Mouse (Mus musculus) hindlimb bud, embryonic 11.5 days (tissue): ENCODE measurements around the gene Fez2.

Experiments
- DNase-seq: peaks from one replicate; pipeline ENCODE4 v3.0.0-alpha.2; 2012; ENCODE audit warnings: low read depth, low spot score; ENCODE audit errors: extremely low spot score

Fez2 gene

DNA sequence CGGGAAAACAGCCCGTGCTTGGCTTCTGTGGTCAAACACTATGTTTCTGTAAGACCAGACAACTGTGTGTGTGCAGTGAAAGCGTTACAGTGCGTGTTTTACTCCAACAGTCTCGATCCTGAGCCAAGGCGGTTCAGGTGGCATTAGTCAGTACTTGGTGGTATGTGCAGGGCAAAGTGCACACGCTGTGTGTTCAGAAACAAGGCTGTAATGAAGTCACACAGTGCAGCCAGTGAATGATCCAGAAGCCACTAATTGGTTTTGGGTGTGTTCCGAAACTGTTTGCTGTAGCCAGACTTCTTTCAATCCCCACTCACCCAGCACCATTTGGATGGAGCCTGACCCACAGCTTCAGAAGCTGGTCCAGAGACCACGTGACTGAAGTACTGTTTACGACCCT, 9.6 kb downstream of the Fez2 start:
- DNase-seq, result no peak

DNA sequence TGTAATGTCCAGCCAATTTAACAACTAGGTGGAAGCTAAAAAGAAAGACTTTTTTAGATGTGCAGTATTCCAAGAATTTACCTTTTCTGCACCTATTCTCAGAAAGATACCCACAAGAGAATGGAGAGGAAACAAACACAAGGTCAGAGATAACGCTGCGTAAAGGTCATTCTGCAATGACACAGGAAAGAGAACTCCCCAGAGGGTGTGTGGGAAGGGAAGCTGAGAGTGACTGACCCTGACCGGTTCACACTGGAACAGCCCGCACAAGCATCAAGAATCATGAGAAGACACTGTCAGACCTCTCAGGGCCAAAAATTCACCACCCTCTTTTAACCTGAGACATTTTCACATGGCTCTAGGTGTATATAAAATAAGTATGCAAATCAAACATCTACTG, 10.4 kb downstream of the Fez2 start:
- no peak for DNase-seq

DNA sequence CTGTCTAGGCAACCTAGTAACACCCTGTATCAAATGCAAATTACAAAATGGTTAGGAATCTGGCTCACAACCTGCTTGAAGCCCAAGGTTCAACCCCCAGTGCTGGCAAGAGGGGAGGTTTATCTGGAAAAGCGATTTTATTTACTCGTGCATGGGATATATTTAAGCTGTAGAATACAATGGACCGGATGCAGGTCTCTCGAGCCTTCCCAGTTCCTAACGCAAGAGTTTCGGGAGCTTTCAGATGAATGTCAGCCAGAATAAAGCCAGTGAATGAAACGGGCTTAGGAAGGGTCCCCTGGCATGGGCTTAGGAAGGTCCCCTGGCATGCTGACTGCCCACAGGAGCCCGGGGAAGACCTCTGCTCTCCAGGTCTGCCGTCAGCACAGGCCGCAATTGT, 11.1 kb downstream of the Fez2 start:
- DNase-seq, result no peak

DNA sequence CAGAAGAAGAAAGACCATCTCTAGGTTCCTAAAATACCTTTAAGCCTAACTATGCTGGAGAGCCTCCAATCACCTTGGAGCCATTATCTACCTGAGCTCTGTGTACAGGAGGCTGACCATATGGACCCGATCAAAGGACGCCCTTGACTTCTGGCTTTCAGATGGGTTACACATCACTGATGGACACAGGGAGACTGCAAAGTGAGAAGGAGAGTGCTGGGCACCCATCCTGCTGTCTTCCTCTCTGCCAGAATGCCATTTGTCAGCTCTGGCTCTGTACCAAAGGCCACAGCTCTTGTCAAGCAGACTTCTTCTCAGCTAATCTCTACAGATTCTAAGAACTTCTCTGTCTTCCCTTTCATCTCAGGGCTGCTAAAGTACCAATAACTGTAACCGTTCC, 12.6 kb downstream of the Fez2 start:
- no peak for DNase-seq

DNA sequence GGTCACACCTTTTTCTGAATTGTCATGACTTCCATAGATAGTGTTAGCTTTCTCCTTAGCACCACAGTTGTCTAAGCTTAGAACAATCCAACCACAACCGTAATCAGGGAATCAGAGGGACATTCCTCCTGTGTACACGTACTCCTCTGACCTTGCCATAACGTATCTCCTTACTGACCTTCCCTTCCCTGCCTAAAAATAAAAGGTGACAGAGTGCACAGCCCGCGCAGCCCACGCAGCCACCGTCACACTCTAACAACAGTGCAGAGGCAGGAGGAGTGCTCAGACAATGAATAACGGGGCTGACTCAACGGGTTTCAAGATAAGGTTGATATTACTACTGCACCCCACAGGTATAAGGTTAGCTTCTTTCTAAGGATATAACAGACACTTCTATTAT, 14.1 kb downstream of the Fez2 start:
- DNase-seq, result no peak

DNA sequence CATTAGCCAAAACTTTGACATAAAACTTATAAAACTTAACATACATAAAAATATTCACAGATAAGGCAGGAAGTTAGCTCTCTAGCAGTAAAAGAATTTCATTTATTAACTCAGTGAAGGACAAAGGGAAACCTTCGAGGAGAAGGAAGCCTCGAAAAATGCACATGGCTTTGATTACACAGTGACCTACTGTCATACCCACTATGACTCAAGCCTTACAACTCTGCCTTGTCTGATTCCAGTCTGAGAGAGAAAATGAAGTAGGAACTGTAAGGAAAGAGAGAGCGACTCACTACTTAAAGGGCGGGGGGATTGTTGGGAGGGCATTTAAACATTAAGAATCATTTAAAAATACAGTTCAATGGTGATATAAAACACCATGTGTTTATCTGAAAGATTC, 14.7 kb downstream of the Fez2 start:
- no peak for DNase-seq

DNA sequence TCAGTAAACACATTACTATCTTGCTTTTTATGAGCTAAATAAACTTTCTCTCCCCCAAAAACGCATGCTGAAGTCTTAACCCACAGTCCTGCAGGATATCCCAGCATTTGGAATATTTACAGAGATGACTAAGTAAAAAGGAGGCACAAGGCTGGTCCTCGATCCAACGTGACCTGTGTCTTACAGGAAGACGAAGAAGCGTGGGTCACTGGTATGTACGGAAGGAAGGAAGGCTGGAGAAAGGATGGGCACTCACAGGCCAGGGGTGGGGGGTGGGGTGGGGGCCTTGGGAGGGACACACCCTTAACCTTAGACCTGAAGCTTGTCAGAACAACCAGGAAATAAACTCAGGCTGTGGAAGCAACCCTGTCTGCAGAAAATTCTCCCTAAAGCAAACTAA, 15.8 kb downstream of the Fez2 start:
- DNase-seq, result no peak

DNA sequence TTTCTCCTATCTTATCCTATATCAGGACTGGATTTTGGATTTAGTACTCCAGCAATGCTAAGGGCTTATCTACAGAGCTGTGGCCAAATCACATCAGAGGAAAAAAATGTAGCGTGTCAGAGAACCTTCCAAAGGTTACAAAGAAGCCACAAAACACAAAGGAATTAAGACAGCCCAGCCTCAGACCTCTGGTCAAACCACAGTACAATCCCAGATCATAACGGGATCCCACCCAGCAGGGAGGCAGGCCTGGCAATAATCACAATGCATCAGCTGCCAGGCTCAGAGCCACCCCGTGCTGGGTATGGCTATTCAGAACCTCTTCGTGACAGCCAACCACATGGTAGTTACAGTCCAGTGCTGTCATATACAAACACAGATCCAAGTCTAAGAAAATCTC, 16.2 kb downstream of the Fez2 start:
- no peak for DNase-seq

DNA sequence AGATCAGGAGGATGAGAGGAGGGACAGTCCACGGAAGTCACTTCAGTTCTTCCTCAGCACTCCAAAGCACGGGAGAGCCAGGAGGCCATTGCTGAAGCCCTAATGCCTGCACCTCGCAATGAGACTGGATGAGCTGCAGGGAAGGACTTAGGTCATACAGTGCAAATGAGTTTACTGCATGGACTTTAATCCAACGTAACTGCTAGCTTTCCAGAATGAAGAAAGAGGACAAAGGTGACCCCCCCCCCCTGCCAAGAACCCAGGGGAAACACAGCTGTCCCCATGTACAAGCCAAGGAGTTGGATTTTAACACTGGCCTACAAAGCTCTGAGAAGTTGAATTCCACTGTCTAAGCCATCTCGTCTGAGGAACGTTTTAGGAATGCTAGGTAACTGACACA, 16.6 kb downstream of the Fez2 start:
- no peak for DNase-seq

DNA sequence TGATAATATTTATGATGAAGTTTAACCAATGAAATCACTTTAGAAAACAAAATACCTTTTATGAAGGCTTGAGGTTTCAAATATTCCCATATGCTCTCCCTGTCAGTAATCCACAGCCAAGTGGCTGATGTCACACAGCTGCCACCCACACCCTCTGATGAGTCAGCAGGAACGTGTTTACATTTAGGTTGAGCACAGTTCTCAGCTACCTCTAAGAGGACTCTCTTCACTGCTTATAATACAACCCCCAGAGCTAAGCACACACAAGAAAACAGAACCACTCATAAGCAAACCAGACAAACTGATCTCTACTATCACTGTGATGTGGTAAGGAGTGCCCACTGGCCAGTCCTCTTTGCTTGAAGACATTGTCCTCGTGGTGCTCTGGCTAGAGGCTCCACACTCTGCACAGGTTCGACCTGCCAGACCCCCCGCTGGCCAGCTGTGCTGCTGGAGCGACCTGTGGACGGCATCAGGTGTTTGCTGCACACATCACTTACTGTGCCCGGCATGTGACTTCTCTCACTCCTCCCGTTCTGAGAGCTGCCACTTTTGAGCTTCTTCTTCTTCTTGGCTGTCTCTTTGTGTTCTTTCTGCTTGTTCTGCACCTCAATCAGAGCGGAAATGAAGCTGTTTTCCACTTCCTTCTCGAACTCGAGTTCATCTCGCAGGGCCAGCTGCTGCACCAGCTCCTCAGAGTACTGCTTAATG, 17.7 kb downstream of the Fez2 start:
- DNase-seq, result no peak

DNA sequence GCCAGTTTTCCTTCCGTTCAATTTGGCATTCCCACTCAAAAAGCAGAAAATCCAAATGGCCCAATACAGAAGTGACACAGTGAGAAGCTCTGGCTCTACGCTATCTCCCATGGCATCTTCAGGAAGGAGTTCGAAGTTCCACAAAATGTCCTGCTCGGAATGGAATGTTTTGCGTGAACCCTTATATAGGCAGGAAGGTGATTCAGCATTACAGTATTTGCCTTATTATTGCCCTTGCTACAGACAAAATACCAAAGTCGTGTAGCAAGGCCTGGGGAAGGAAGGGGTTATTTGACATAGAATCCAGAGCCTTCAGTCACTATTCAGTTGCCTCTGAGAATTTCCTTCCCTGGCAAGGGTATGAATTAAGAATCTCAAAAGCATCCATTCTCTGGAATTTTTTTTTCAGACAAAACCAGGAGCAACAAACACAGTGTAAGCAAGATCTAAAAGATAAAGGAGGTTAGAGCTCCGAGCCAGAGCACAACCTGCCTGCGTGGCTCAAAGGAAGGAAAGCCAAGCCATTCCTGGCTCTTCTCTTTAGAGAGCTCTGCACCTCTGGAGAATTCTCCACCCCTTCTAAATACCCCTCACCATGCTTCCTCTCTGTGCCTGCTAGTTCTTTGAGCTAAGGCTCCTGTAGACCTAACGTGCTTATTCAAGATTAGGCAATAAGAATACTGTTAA, 25.4 kb downstream of the Fez2 start:
- no peak for DNase-seq

DNA sequence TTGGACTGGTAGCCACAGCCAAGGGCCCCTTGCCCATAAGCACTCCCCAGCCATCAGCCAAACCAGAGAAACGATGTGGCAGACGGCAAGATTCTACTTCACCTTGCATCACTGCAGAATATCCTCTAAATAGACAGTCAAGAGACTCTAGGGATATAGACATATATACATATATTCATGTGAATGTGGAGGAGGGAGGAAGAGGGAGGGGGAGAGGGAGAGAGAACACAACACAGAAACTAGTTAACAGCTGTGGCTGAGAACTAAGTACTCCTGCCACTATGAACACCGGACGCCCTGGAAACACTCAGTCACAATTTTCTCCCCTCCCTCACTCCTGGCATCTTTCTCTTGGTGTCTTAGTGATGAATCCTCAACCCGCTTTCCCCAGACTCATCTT, 28.4 kb downstream of the Fez2 start:
- DNase-seq, result no peak

DNA sequence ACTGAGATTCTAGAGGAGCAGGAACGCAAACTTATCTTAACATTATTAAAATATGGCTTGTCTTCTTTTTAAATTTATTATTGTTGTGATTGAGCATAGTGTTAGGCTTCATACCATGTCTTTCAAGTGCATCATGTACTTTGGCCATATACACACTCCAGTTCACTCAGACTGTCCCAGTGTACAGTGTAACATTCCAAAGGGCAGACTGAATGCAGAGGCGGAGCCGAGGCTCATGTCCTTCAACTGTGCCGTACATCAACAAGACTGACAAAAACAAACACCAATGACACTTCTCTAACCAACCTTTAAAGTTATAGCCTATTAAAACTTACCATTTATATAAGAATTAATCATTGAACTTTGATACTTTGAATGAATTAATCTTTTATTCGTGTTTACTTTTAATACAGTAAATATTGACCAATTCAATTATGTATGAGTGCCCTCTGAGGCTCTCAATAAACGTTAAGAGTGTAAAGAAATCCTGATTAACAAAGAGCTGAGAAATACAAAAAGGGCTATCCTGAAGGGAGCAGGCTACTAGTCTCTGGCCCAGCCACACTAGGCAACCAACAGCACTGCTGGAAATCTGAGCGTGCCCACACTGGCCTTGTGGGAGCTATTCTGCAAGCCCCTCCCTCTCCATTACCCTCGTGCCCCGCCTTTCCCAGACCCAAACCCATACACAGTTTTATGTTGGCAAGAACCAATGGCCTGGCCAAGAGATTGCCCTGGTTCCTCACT, 29.7 kb downstream of the Fez2 start:
- no peak for DNase-seq

DNA sequence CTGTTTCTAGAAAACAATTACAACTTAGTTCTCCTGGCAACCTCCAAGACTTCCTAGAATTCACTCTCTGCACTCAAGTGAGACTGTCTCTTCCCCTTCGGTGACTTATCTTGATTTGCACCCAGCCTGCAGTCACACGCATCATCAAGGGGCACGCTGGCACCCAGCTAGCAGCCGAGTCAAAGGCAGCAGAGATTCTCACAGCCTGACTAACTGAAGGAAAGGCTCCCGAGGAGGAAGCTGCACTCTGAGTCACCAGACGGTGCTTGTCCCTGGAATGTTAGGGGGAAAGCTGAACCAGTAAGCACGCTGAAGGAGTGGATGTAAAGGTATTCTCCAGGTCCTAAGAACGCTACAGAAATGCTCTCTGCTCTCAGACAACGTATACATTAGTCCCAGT, 30.3 kb downstream of the Fez2 start:
- no peak for DNase-seq

DNA sequence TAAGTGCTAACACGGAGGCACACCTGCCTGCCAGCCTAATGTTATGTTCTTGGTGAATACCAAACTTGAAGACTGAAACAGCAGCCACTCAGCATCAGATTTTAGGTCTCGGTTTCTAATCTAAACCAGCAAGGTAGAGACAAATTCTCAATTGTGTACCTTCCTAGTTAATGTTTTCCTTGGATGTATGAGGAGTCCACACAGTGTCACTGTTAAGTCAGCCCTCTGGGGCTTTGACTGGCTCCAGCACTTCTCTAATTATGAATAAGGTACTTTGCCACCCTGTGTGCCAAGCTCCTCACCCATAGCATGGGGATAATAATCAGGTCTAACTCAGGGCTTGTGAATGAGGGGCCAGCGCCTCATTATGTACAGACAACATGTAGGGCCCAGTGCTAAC, 35.6 kb downstream of the Fez2 start:
- no peak for DNase-seq

DNA sequence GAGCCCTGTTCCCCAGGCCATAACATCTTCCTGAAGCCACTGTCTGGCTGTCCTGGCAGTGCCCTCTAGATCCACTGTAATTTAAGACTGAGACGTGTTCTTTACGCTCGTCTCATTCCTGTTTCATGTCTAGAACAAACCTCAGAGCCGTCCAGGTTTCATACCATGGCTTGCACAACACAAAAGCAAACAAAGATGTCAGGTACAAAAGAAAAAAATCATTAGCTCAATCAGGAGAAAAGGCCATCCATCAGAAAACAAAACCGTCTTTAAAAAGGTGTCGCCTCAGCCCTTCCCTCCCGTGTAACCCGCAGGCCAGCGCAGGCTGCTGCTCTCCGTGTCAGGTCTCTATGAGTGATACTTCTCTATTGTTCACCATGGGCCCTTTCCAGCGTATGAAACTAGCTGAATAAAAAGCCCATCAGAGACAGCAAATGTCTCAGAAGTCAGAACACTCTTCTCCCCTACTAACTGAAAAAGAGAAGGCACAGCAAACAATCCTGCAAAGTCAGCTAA, 38.2 kb downstream of the Fez2 start:
- no peak for DNase-seq

DNA sequence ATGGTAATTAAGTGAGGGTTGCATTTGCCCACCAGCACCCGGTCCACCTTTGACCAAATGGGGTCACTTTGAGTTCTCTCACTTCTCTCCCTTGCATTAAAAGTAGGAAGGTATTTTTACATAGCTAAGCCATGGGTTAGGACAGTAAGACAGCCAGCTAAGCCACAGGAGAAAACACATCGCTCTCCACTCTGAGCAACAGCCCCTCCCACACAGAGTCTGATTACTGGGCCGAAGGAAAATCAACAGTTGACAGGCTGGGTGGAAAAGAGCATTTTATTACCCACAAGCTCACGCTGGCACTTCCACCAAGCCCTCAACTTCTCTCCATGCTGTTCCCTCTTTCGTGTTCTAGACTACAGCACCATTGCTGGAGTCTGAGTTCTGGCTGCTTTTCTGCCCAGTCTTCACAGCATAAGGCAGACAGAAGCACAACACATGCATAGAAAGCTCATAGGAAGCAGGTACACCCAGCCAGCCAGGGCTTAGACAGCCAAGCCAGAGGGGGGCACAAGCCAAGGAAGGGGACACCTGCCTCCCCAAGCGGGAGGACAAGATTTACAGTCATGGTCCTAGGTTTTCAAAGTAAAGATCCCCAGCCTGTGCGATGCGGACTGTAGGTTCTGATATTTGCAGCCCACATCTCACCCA, 38.7 kb downstream of the Fez2 start:
- no peak for DNase-seq

DNA sequence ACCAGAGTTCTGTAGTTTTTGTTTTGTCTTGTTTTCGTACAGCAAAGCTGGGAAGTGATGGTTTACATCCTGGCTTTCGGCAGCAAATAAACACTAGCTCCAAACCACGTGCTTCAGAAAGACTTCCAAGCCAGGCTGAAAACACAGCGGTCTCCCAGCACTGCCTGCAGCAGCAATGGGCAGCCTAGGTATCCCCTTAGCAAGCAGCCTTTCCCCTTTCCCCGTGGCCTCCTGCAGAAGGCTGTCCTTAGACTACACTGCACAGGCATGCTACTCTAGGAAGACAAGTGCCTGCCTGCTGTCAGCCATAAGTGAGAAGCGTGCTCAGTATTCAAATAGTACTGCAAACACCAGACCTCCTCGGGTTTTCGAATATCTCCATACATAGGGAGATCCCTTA, 41.4 kb downstream of the Fez2 start:
- DNase-seq, result no peak

DNA sequence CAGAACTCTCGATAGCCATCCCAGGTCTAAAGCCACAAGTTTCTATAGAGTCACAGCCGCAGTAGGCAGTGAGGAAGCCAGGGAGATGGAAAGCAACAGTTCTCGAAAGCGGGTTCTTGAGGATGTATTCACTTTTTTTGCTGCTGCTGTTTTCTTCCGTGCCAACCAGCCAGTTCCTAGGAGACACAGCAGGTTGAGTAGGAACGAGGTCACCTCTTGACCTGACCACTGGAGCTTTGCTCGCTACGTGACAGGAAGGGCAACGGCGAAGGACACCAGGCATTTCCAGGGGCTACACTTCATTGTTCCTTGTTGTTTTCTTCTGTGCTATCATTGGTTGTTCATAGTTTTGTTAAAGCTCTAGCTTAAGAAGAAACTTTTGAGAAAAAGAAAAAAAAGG, 43.2 kb downstream of the Fez2 start:
- DNase-seq, result no peak

DNA sequence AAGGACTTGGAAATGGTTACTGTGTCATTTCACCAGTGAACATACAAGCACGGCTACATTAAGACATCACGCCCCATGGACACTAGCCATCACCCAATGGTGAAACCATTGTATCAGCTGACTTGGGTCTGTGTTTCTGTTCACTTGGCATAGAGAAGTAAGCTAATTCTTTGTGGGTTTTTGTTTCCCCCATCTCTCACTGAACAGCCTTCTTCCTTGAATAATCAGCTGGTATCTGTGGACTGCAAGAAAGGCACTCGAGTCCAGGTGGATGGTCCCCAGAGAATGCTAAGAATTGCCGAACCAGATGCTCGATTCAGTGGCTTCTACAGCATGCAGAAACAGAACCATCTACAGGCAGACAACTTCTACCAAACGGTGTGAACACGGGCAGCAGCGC, 44.1 kb downstream of the Fez2 start:
- DNase-seq, result no peak

DNA sequence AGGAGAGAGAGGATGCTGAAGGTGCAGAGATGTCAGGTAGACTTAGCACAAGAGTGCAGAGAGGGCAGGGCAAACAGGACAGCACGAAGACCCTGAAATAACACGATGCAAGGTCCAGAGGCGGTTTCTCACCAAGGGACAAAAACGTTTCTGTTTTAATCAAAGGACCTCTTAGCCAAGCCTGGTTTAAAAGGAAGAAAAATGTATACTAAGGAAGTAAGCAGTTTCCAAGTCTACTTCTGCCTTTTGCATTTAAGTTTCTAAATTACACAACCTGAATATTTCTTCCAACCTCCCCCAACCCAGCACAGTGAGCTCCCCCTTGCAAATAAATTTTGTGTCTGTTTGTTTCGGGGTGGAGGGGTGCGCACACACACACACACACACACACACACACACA, 44.8 kb downstream of the Fez2 start:
- no peak for DNase-seq

DNA sequence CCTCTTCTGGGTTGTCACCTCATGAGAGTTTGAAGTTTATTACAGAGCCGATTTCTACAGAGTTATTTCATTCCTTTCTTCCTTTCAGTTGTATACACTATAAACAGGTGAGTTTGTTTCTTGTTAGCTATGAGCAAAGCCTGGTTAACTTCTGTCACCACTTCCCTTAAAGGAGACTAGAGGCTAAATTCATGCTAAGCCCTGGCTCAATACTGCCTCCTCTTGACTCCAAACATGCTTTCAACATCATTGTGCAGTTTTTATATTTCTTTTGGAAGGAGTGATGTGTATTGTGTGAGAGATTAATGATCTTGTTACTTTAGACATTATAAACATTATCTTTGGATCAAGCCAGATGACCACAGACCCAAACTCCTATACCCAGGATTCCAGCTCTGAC, 47.5 kb downstream of the Fez2 start:
- DNase-seq, result no peak
